Mouse (Mus musculus) G1E (cell line): ENCODE measurements around the gene Sdhb.

Experiments
- CTCF ChIP-seq: IDR thresholded peaks from 2 replicates; pipeline ENCODE4 v1.5.1; 2012; ENCODE audit warnings: low read depth, low read length, inconsistent platforms, mixed read lengths
- GATA1 ChIP-seq: IDR thresholded peaks from 2 replicates; pipeline ENCODE4 v1.6.1; 2012; ENCODE audit warnings: borderline replicate concordance, low read length, inconsistent platforms, mixed read lengths

DNA sequence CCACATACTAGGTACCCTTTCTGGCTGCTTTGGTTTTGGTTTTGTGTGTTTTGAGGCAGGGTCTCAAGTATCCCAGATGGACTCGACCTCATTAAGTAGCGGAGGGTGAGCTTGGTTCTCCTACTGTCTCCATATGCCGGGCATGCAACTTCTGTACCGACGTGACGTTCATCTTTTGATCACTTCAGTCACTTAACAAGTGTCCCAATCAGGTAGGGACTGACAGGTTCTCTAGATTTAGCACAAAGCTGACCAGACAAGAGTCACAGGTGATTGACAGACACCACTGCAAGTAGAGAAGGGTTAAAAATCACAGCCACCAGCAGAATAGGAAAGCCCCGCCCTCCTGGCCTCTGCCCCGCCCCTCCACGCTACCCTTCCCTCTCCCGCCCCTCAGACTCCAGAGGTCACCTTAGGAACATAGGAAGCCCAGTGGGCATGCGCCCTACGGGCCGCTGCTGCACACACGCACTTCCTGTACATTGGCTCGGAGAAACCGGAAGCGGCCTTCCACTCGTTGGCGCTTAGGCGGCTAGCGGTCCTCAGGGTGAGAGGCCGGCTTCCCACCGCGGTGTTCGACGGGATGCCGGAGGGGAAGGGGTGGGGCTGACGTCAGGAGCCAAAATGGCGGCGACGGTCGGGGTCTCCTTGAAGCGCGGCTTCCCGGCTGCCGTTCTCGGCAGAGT, at the start of gene Sdhb:
- no peak for TF ChIP-seq CTCF
- TF ChIP-seq GATA1 = no peak
